12 mouse cellular contexts compared by ENCODE assay signal in the genomic region with DNA sequence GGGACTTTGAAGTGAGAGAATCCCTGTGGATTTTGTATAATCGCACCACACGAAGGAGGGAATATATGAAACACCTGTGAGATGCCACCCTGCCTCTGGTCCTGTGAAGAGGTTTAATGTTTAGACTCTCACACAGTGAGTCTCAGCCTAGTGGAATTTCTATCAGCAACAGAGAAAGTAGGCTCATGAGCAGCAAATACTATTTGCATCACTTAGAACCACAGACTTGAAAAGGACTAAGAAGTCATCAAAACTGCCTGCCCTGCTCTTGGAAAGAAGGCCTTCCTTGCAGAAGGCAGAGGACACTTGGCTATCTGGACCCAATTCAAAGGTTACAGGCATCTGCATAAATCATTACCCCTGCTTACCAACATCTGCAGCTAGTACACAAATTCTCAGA.
DNase-seq lines count a peak whose midpoint lies in the region; ATAC-seq lines count a peak whose summit lies in the region.
"Had no signal": no experiment of that assay in that cellular context is flagged by ENCODE, and none has a peak within 500 bp of the region (broad histone marks: within the 10 kb centered on the region; RNA-seq: fewer than 3 reads in every experiment).

No protein-coding gene starts in this region.

- ATAC-seq in forebrain, embryonic 15.5 days (replicated peaks): 0 out of 2 replicates have a peak, but pooled peaks have one; percentile 7
- ATAC-seq in stomach, embryonic 16.5 days (ENCODE audit: insufficient read depth, low FRiP score): no peak
- ATAC-seq in CD4-positive, CD25-positive, alpha-beta regulatory T cell, adult 4 months: no peak
- ATAC-seq: liver, embryonic 12.5 days had no signal

- H3K36me3 ChIP-seq in forebrain, embryonic 15.5 days: no peaks in the 10 kb centered on the region
- H3K36me3 ChIP-seq in midbrain, embryonic 10.5 days: no peaks in the 10 kb centered on the region
- H3K36me3 ChIP-seq in stomach, embryonic 16.5 days (ENCODE audit: control insufficient read depth, insufficient read depth, low read length): no peaks in the 10 kb centered on the region
- H3K36me3 ChIP-seq: embryonic facial prominence, embryonic 12.5 days; liver, embryonic 12.5 days had no signal

- no peaks in the 10 kb centered on the region for H3K27me3 ChIP-seq in forebrain, embryonic 15.5 days
- no peaks in the 10 kb centered on the region for H3K27me3 ChIP-seq in midbrain, embryonic 10.5 days (ENCODE audit: low read depth, poor library complexity, severe bottlenecking)
- H3K27me3 ChIP-seq in stomach, embryonic 16.5 days (ENCODE audit: control insufficient read depth, insufficient read depth, low read length): no peaks in the 10 kb centered on the region
- H3K27me3 ChIP-seq: embryonic facial prominence, embryonic 12.5 days; liver, embryonic 12.5 days had no signal

- H3K9me3 ChIP-seq in forebrain, embryonic 15.5 days: no peaks in the 10 kb centered on the region
- H3K9me3 ChIP-seq in midbrain, embryonic 10.5 days (replicated peaks): no peaks in the 10 kb centered on the region
- no peaks in the 10 kb centered on the region for H3K9me3 ChIP-seq in stomach, embryonic 16.5 days (replicated peaks; ENCODE audit: control insufficient read depth, low read length)
- H3K9me3 ChIP-seq: embryonic facial prominence, embryonic 12.5 days; liver, embryonic 12.5 days had no signal

- peaks cover 28% of the 10 kb centered on the region for H3K4me1 ChIP-seq in forebrain, embryonic 15.5 days
- peaks cover 28% of the 10 kb centered on the region for H3K4me1 ChIP-seq in midbrain, embryonic 10.5 days
- H3K4me1 ChIP-seq in stomach, embryonic 16.5 days (ENCODE audit: control insufficient read depth, insufficient read depth, low read length): peaks cover 6% of the 10 kb centered on the region; the same call in 1 of the 2 replicates
- H3K4me1 ChIP-seq: liver, embryonic 12.5 days had no signal

- DNase-seq in kidney, postnatal 10 days: peak; percentile 6
- DNase-seq in kidney, postnatal 14 days: no peak
- peak; percentile 15 for DNase-seq in midbrain, embryonic 10.5 days (ENCODE audit: low spot score)
- no peak for DNase-seq in thymus, postnatal 36 days
- DNase-seq: heart, adult 11 months had no signal

- no peak overlapping the region for H3K4me2 ChIP-seq in forebrain, embryonic 15.5 days (replicated peaks)
- no peak overlapping the region for H3K4me2 ChIP-seq in stomach, embryonic 16.5 days (ENCODE audit: low read depth, low read length)
- H3K4me2 ChIP-seq: embryonic facial prominence, embryonic 12.5 days; liver, embryonic 12.5 days had no signal

- H3K9ac ChIP-seq in forebrain, embryonic 15.5 days (replicated peaks): no peak overlapping the region
- 0 out of 2 replicates have a peak overlapping the region, but pooled peaks have one; percentile 17 for H3K9ac ChIP-seq in stomach, embryonic 16.5 days (ENCODE audit: low read length)
- H3K9ac ChIP-seq: embryonic facial prominence, embryonic 12.5 days; liver, embryonic 12.5 days had no signal

- H3K27ac ChIP-seq in forebrain, embryonic 15.5 days (replicated peaks): peak overlapping the region; percentile 86
- peak overlapping the region; percentile 79 for H3K27ac ChIP-seq in midbrain, embryonic 10.5 days (replicated peaks)
- peak overlapping the region; percentile 47; the same call in 1 of the 2 replicates for H3K27ac ChIP-seq in stomach, embryonic 16.5 days (ENCODE audit: low read length)
- H3K27ac ChIP-seq: left cerebral cortex, adult 2 months; liver, embryonic 12.5 days had no signal

- WGBS in forebrain, embryonic 15.5 days: 35% methylated on average over 2 of the region's 2 CpGs
- 63% methylated on average over 2 of the region's 2 CpGs for WGBS in midbrain, embryonic 10.5 days
- 63% methylated on average over 2 of the region's 2 CpGs for WGBS in stomach, embryonic 16.5 days

- no peak overlapping the region for H3K4me3 ChIP-seq in forebrain, embryonic 15.5 days
- no peak overlapping the region for H3K4me3 ChIP-seq in midbrain, embryonic 10.5 days
- no peak overlapping the region for H3K4me3 ChIP-seq in stomach, embryonic 16.5 days (replicated peaks; ENCODE audit: low read length)
- H3K4me3 ChIP-seq: embryonic facial prominence, embryonic 12.5 days; left cerebral cortex, adult 2 months; liver, embryonic 12.5 days; myocyte had no signal

Comparison
In these comparisons a context has a peak if more than half of its experiments do, and no peak if none do; other contexts are left out.
1. DNase-seq: peak in kidney, postnatal 10 days (single experiment) and midbrain, embryonic 10.5 days (single experiment); none in kidney, postnatal 14 days (single experiment) and thymus, postnatal 36 days (0 of 2).
2. Peak in every context shown above with its lines, with median percentiles within 50 percentile points of each other: H3K27ac ChIP-seq.